Mouse (Mus musculus) small intestine, adult 2 months (tissue): ENCODE data around the gene Polg. TPM values are rescaled to one million over a fixed set of nuclear protein-coding genes. Genes with fewer than 3 reads are reported as not detected.

Experiments
- H3K27ac ChIP-seq: fragments of 200-500 bp; 2 replicates; pipeline ENCODE4 v1.5.1; 2012; ENCODE audit warnings: low read depth, low read length, control low read depth, inconsistent platforms; ENCODE audit not compliant: insufficient read depth
- H3K27me3 ChIP-seq: fragments of 200-500 bp; 2 replicates; pipeline ENCODE4 v1.6.1; 2012; ENCODE audit warnings: mild to moderate bottlenecking, moderate library complexity, low read length, inconsistent platforms; ENCODE audit not compliant: control insufficient read depth, insufficient read depth
- H3K36me3 ChIP-seq: fragments of 200-500 bp; 2 replicates; pipeline ENCODE4 v1.6.1; 2012; ENCODE audit warnings: mild to moderate bottlenecking, low read length, control low read depth, inconsistent platforms; ENCODE audit not compliant: control insufficient read depth, insufficient read depth
- H3K4me1 ChIP-seq: fragments of 200-500 bp; 2 replicates; pipeline ENCODE4 v1.6.1; 2012; ENCODE audit warnings: low read length, inconsistent platforms, mixed read lengths; ENCODE audit not compliant: control insufficient read depth, insufficient read depth, insufficient read length
- H3K4me3 ChIP-seq: fragments of 200-500 bp; 2 replicates; pipeline ENCODE4 v1.5.1; 2012; ENCODE audit warnings: low read depth, mild to moderate bottlenecking, control low read depth, inconsistent platforms, low read length, moderate library complexity
- CTCF ChIP-seq: fragments of 200-500 bp; IDR thresholded peaks from 2 replicates; pipeline ENCODE4 v1.5.1; 2012; ENCODE audit warnings: low read depth, mild to moderate bottlenecking, control low read depth, inconsistent platforms, low read length, moderate library complexity, mixed read lengths; ENCODE audit not compliant: insufficient replicate concordance, insufficient read length; ENCODE audit errors: extremely low read depth
- POLR2A ChIP-seq: fragments of 200-500 bp; IDR thresholded peaks from 2 replicates; pipeline ENCODE4 v1.6.1; 2012; ENCODE audit warnings: low read depth, mild to moderate bottlenecking, control low read depth, inconsistent platforms, low read length, moderate library complexity
- WGBS: fragments of 180-500 bp; shearing (Covaris S2); methylation state at CpG from one replicate; pipeline ENCODE4 v1.1.7; 2018; 5-methylcytosine and 5-hydroxymethylcytosine counted together
- polyA plus RNA-seq: library from polyadenylated mRNA; depleted of rRNA; stranded (reverse); fragments of >200 nt; gene quantifications from 2 replicates; pipeline ENCODE4 v1.2.3, GENCODE M21; 2012; rRNA removed

Gene Polg
- polyA plus RNA-seq, result 18.5 and 24.3 TPM in 2 replicates

DNA sequence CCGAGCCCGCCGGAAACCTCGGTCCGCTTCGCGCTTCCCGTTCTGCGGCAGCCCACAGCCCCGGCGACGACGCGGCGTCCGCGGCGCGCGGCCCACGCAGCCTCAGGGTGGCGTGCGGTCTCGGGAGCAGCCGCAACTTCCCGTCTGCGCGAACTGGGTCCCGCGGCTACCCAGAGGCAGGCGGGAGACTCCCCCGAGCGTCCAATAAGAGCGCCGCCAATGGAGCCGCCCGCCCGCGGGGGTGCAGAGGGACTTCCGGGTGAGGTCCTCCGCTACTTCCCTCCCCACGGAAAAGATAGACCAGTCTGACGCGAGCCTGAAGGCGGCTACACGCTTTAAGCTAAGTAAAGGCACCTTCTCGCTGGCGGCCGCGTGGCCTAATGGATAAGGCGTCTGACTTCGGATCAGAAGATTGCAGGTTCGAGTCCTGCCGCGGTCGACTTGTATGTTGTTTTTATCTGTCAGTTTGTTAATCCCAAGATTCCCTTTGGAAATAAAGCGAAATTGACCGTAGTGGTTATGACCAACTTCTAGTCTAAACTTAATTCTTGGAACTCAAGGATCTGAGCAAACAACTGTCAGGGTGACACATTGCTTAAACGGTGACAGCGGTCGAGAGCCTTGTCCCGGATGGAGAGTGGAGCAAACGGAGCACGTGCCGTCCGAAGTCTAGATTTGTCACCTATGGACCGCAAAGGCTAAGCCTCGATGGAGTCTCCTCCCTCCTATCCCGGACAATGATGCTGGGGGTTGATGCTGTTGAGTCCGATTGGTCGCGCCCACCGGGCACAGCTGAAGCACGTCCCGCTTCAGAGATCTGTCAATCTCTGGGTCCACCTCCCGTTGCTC is at the start of gene Polg:
TSS of gene Polg (minus strand) at position 310 of the 849 bp plus-strand sequence.
- no peaks in the 10 kb centered on the region for H3K27me3 ChIP-seq
- H3K36me3 ChIP-seq, result peaks cover 12% of the 10 kb centered on the region
- H3K4me1 ChIP-seq, result peaks cover 10% of the 10 kb centered on the region
- TF ChIP-seq CTCF (no peak), POLR2A (peak; percentile 65; the same call in 1 of the 2 replicates)
- peak within 1 kb of the TSS; percentile 72 for H3K27ac ChIP-seq
- WGBS, result under 1% methylated on average over 76 of the region's 76 CpGs
- peak within 1 kb of the TSS; percentile 97 for H3K4me3 ChIP-seq

DNA sequence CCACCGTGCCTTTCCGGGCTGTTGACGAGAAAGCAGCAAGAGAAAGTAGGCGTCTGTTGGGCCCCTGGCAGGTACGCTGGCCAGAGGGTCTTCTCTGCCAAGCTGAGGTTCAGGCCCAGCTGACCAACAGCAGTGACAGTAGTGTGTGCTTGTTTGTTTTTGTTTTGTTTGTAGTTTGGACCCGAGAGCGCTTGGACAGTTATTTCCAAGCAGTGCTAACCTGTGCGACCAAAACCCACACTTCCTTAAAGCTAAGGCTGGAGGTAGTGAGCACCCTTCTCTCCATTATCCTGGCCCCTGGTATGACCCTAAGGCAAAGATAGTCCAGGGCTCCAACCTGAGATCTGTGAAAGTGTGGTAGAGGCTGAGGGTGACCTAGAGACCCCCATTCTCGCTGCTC is 49.7 kb upstream of the Polg start:
- Histone ChIP-seq H3K4me1 (0 out of 2 replicates have a peak, but pooled peaks cover 2% of the 10 kb centered on the region), H3K27ac (no peak overlapping the region), H3K4me3 (no peak overlapping the region), H3K36me3 (no peaks in the 10 kb centered on the region), H3K27me3 (peaks cover 36% of the 10 kb centered on the region)
- WGBS, result 57% methylated on average over 9 of the region's 9 CpGs
- TF ChIP-seq CTCF (no peak), POLR2A (no peak)

DNA sequence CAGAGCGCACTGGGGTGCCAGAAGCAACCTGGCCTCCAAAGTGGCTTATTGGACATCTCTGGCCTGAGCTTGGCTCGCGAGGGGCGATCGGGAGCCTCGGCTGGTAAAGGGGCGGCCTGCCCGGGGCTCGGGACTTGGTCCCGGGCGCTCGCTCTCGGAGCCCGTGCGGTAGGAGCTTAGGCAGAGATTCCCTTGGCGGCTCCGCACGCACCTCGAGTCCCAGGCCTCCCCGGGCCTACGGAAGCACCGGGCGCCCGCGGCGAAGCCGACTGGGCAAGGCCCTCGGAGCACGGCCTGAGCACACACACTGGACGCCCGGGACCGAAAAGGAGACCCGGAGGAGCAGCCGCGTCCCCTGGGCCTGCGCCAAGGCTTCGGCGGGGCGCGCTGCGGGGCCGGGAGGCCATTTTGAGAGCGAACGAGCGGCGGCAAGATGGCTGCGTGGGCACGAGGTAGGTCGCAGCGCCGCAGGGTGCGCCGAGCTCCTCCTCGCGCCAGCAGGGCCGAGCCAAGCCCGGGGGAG is 49.1 kb upstream of the Polg start:
- Histone ChIP-seq H3K27me3 (peaks cover 36% of the 10 kb centered on the region), H3K4me3 (peak overlapping the region; percentile 16; the same call in 1 of the 2 replicates), H3K36me3 (no peaks in the 10 kb centered on the region), H3K27ac (no peak overlapping the region), H3K4me1 (0 out of 2 replicates have a peak, but pooled peaks cover 2% of the 10 kb centered on the region)
- 8% methylated on average over 56 of the region's 57 CpGs for WGBS
- TF ChIP-seq POLR2A (no peak), CTCF (no peak)

DNA sequence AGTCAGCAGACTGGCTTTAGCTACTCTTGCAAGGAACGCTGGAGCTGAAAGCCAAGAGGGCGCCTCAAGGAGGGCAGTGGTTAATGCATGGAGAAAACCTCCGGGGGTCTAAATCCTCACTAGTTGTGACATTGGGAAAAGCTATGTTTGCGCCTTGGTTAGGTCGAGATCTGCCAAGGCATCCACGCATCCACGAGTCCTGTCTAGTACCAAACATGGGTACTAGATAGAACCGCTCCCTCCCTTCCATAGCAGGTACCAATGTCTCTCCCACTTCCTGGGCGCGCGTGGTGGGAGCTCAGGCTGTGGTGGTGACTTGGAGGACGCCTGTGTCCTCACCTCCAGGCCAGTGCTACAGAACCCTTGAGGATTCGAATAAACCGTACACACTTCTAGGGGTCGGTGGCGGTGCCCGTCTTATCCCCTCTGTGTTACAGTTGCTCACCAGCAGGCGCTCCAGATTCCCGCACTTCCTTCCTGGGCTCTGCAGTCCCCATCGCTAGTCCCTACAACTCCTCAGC is 48.3 kb upstream of the Polg start:
- TF ChIP-seq CTCF (no peak), POLR2A (no peak)
- Histone ChIP-seq H3K27me3 (peaks cover 44% of the 10 kb centered on the region), H3K36me3 (no peaks in the 10 kb centered on the region), H3K4me1 (0 out of 2 replicates have a peak, but pooled peaks cover 2% of the 10 kb centered on the region), H3K4me3 (no peak overlapping the region), H3K27ac (no peak overlapping the region)
- whole genome bisulfite sequencing, result 6% methylated on average over 20 of the region's 20 CpGs

DNA sequence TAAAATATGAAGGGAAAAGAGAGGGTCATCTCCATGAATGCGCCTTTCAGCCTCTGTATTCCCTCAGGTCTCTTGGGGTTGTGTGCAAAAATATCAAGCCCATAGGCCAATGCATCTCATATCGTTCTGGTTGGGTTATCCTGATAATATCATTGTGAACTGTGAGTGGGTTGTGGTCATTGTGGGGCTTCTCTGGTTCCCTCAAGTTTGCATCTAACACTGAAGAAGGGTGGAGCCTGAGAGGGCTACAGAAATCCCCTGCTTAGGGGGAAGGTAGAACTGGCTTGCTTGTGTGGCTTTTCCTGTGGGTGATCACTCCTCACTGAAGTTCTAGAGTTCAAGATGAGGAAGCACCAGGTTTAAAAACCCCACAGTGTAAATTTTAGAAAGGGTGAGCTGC is 47.3 kb upstream of the Polg start:
- Histone ChIP-seq H3K4me1 (0 out of 2 replicates have a peak, but pooled peaks cover 2% of the 10 kb centered on the region), H3K27me3 (peaks cover 53% of the 10 kb centered on the region), H3K36me3 (no peaks in the 10 kb centered on the region), H3K4me3 (no peak overlapping the region), H3K27ac (no peak overlapping the region)
- TF ChIP-seq POLR2A (no peak), CTCF (no peak)
- 13% methylated on average over 2 of the region's 2 CpGs for WGBS

DNA sequence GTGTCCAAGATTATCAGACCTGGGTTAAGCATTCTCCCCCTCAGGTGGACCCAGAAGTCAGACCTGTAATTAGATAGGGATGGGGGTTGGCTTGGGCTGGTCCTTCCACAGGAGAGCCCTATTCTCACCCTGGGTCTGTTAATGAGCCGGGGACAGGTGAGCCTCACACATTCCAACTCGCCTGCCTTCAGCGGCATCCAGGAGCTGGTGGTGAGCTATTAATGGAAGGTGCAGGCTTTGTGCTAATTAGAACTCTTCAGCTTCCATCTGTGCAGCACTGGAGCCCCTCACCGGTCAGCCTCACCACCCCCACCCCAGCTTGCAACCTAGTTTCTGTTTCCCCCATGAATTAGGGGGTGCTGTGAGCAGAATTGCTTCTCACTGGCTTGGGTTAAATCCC is 46.3 kb upstream of the Polg start:
- Histone ChIP-seq H3K27ac (no peak overlapping the region), H3K27me3 (peaks cover 63% of the 10 kb centered on the region), H3K4me1 (peaks cover 2% of the 10 kb centered on the region; the same call in 1 of the 2 replicates), H3K4me3 (no peak overlapping the region), H3K36me3 (no peaks in the 10 kb centered on the region)
- 16% methylated on average over 4 of the region's 4 CpGs for WGBS
- TF ChIP-seq POLR2A (no peak), CTCF (no peak)

DNA sequence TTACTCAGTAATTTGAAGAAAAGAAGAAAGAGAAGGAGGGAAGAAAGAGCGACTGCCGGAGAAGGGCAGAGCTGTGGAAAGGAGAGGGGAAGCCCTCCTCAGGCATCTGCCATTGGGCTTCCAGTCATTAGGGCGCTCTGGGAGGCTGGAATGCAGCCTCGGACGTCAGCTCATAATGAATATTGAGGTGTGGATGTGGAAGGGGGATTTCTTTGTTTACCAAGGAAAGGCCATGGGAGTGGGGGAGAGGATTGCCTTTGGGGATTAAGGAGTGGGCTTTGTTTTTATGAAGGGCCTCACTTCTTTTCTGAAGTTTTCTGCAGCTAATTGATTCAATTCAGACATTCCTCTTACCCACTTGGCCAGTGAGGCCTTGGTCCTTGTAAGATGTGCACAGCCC is 45.5 kb upstream of the Polg start:
- H3K27me3 ChIP-seq, result peaks cover 71% of the 10 kb centered on the region
- no peak overlapping the region for H3K4me3 ChIP-seq
- H3K4me1 ChIP-seq, result peaks cover 2% of the 10 kb centered on the region; the same call in 1 of the 2 replicates
- 12% methylated on average over 5 of the region's 5 CpGs for WGBS
- TF ChIP-seq POLR2A (no peak), CTCF (no peak)
- H3K27ac ChIP-seq, result no peak overlapping the region
- no peaks in the 10 kb centered on the region for H3K36me3 ChIP-seq
